Mouse (Mus musculus) liver, embryonic 16.5 days (tissue): ENCODE measurements around the gene Psph. TPM values are rescaled to one million over a fixed set of nuclear protein-coding genes. Genes with fewer than 3 reads are reported as not detected.
A peak's percentile ranks its signal among the peaks of the same experiment; 100 is the strongest.

Experiments used
- ATAC-seq: fragments of 200-750 bp; cut with Nextera tagmentation; 2 replicates; pipeline ENCODE4 v1.8.0; 2017; ENCODE audit warnings: low read depth, mild to moderate bottlenecking, moderate number of reproducible peaks, moderate library complexity
- H3K27ac ChIP-seq: fragments of 300-500 bp; sonication (generic); 2 replicates; pipeline ENCODE4 v1.5.1; 2014; ENCODE audit warnings: mild to moderate bottlenecking, low read length
- H3K27me3 ChIP-seq: fragments of 300-500 bp; sonication (generic); 2 replicates; pipeline ENCODE4 v1.6.1; 2014; ENCODE audit warnings: low read depth, low read length, mixed read lengths; ENCODE audit not compliant: control insufficient read depth, insufficient read depth
- H3K36me3 ChIP-seq: fragments of 300-500 bp; sonication (generic); 2 replicates; pipeline ENCODE4 v1.6.1; 2014; ENCODE audit warnings: mild to moderate bottlenecking; ENCODE audit not compliant: control insufficient read depth, insufficient read depth
- H3K4me1 ChIP-seq: fragments of 300-500 bp; sonication (generic); 2 replicates; pipeline ENCODE4 v1.6.1; 2014; ENCODE audit warnings: low read depth, low read length, mixed read lengths; ENCODE audit not compliant: control insufficient read depth
- H3K4me2 ChIP-seq: fragments of 300-500 bp; sonication (generic); 2 replicates; pipeline ENCODE4 v1.6.1; 2014; ENCODE audit warnings: low read depth, low read length, mixed read lengths
- H3K4me3 ChIP-seq: fragments of 300-500 bp; sonication (generic); 2 replicates; pipeline ENCODE4 v1.5.1; 2014; ENCODE audit warnings: low read depth, mild to moderate bottlenecking, low read length
- H3K9ac ChIP-seq: fragments of 300-500 bp; sonication (generic); 2 replicates; pipeline ENCODE4 v1.6.1; 2014; ENCODE audit warnings: low read depth, low read length
- H3K9me3 ChIP-seq: fragments of 300-500 bp; sonication (generic); replicated peaks from 2 replicates; pipeline ENCODE4 v1.6.1; 2016; ENCODE audit warnings: low read length; ENCODE audit not compliant: control insufficient read depth
- WGBS: fragments of 180-500 bp; shearing (Covaris S2); extraction: QIAGEN DNeasy Blood & Tissue Kit; methylation state at CpG from one replicate; pipeline ENCODE4 v1.1.7; 2014; ENCODE audit not compliant: insufficient replicate concordance; 5-methylcytosine and 5-hydroxymethylcytosine counted together
- polyA plus RNA-seq: library from polyadenylated mRNA; unstranded; fragments of >200 nt; fragmentation: Nextera tagmentation; extraction: Ambion mirVana; gene quantifications from 2 replicates; pipeline ENCODE4 v1.2.1, GENCODE M21; 2015

Psph gene
- polyA plus RNA-seq, 1 experiment from 2014 or later = 92.8 TPM

- H3K27ac ChIP-seq = peak overlapping the region; percentile 83
- no peaks in the 10 kb centered on the region for H3K27me3 ChIP-seq
- ATAC-seq = peak; percentile 59
- H3K4me1 ChIP-seq = peaks cover 28% of the 10 kb centered on the region
- H3K9me3 ChIP-seq = no peaks in the 10 kb centered on the region
- no peak overlapping the region for H3K4me3 ChIP-seq
- WGBS = 27% methylated on average over 6 of the region's 6 CpGs
- peak overlapping the region; percentile 32; the same call in 1 of the 2 replicates for H3K4me2 ChIP-seq
- peaks cover 5% of the 10 kb centered on the region; the same call in 1 of the 2 replicates for H3K36me3 ChIP-seq
- H3K9ac ChIP-seq = no peak overlapping the region
These were observed 43.2 kb downstream of the Psph start for GRCm38 (mm10) chr5:129744050-129744449.

GRCm38 (mm10) chr5:129742903-129743488, 44.3 kb downstream of the Psph start:
- Histone ChIP-seq H3K4me2 (peak overlapping the region; percentile 2), H3K4me1 (peaks cover 28% of the 10 kb centered on the region), H3K27me3 (no peaks in the 10 kb centered on the region), H3K4me3 (no peak overlapping the region), H3K9ac (no peak overlapping the region), H3K36me3 (peaks cover 4% of the 10 kb centered on the region; the same call in 1 of the 2 replicates), H3K27ac (peak overlapping the region; percentile 83), H3K9me3 (no peaks in the 10 kb centered on the region)
- ATAC-seq = peak; percentile 91
- WGBS = 21% methylated on average over 7 of the region's 7 CpGs

- Histone ChIP-seq H3K36me3 (peaks cover under 1% of the 10 kb centered on the region; the same call in 1 of the 2 replicates), H3K9ac (no peak overlapping the region), H3K9me3 (no peaks in the 10 kb centered on the region), H3K27me3 (no peaks in the 10 kb centered on the region), H3K4me1 (peaks cover 28% of the 10 kb centered on the region), H3K4me3 (no peak overlapping the region), H3K27ac (no peak overlapping the region), H3K4me2 (no peak overlapping the region)
- ATAC-seq = no peak
- WGBS = 83% methylated on average over 1 of the region's 1 CpGs
These were observed 46.3 kb downstream of the Psph start for GRCm38 (mm10) chr5:129740976-129741375.

- Histone ChIP-seq H3K9me3 (no peaks in the 10 kb centered on the region), H3K27me3 (no peaks in the 10 kb centered on the region), H3K4me1 (peaks cover 36% of the 10 kb centered on the region), H3K27ac (peak overlapping the region; percentile 84), H3K4me3 (no peak overlapping the region), H3K36me3 (no peaks in the 10 kb centered on the region), H3K4me2 (no peak overlapping the region), H3K9ac (peak overlapping the region; percentile 1; the same call in 1 of the 2 replicates)
- WGBS = 71% methylated on average over 5 of the region's 5 CpGs
- no peak for ATAC-seq
These were observed 56.2 kb downstream of the Psph start for GRCm38 (mm10) chr5:129731021-129731420.

GRCm38 (mm10) chr5:129730344-129730743, 56.9 kb downstream of the Psph start:
- Histone ChIP-seq H3K4me2 (peak overlapping the region; percentile 43), H3K9me3 (no peaks in the 10 kb centered on the region), H3K36me3 (no peaks in the 10 kb centered on the region), H3K9ac (peak overlapping the region; percentile 9; the same call in 1 of the 2 replicates), H3K27ac (peak overlapping the region; percentile 84), H3K27me3 (no peaks in the 10 kb centered on the region), H3K4me1 (peaks cover 36% of the 10 kb centered on the region), H3K4me3 (no peak overlapping the region)
- WGBS = 28% methylated on average over 11 of the region's 11 CpGs
- peak; percentile 84 for ATAC-seq

- Histone ChIP-seq H3K9ac (no peak overlapping the region), H3K27ac (peak overlapping the region; percentile 84), H3K9me3 (no peaks in the 10 kb centered on the region), H3K4me2 (peak overlapping the region; percentile 43), H3K36me3 (no peaks in the 10 kb centered on the region), H3K27me3 (no peaks in the 10 kb centered on the region), H3K4me1 (peaks cover 41% of the 10 kb centered on the region), H3K4me3 (no peak overlapping the region)
- 16% methylated on average over 11 of the region's 11 CpGs for WGBS
- ATAC-seq = peak; percentile 54
These were observed 58.0 kb downstream of the Psph start for GRCm38 (mm10) chr5:129729286-129729685.

GRCm38 (mm10) chr5:129726784-129727183, 60.5 kb downstream of the Psph start:
- no peak overlapping the region for H3K4me3 ChIP-seq
- H3K4me1 ChIP-seq = peaks cover 46% of the 10 kb centered on the region
- no peak overlapping the region; the same call in 1 of the 2 replicates for H3K27ac ChIP-seq
- H3K27me3 ChIP-seq = no peaks in the 10 kb centered on the region
- H3K9me3 ChIP-seq = no peaks in the 10 kb centered on the region
- 0 out of 2 replicates have a peak overlapping the region, but pooled peaks have one; percentile 1 for H3K9ac ChIP-seq
- ATAC-seq = no peak
- H3K36me3 ChIP-seq = no peaks in the 10 kb centered on the region
- 68% methylated on average over 3 of the region's 3 CpGs for WGBS
- H3K4me2 ChIP-seq = peak overlapping the region; percentile 77

- ATAC-seq = no peak
These were observed 61.4 kb downstream of the Psph start for GRCm38 (mm10) chr5:129725774-129726392.

More at GRCm38 (mm10) chr5:129725774-129726392, 61.4 kb downstream of the Psph start:
- Histone ChIP-seq H3K27ac (peak overlapping the region; percentile 93), H3K36me3 (no peaks in the 10 kb centered on the region), H3K4me3 (peak overlapping the region; percentile 87), H3K9me3 (no peaks in the 10 kb centered on the region), H3K27me3 (no peaks in the 10 kb centered on the region), H3K4me2 (peak overlapping the region; percentile 77), H3K4me1 (peaks cover 43% of the 10 kb centered on the region), H3K9ac (peak overlapping the region; percentile 92)
- WGBS = 19% methylated on average over 7 of the region's 7 CpGs
